Mouse (Mus musculus) hindbrain, embryonic 13.5 days (tissue): ENCODE data around the gene Atg7. TPM values are rescaled to one million over a fixed set of nuclear protein-coding genes. Genes with fewer than 3 reads are reported as not detected.

ENCODE experiments used
- ATAC-seq: fragments of 200-750 bp; cut with Nextera tagmentation; 2 replicates; pipeline ENCODE4 v1.8.0; 2017; ENCODE audit warnings: moderate TSS enrichment; ENCODE audit not compliant: low FRiP score
- H3K27ac ChIP-seq: fragments of 300-500 bp; sonication (generic); 2 replicates; pipeline ENCODE4 v1.5.1; 2015; ENCODE audit warnings: inconsistent platforms, mild to moderate bottlenecking, moderate library complexity
- H3K27me3 ChIP-seq: fragments of 300-500 bp; sonication (generic); 2 replicates; pipeline ENCODE4 v1.6.1; 2015; ENCODE audit warnings: mild to moderate bottlenecking, inconsistent platforms
- H3K36me3 ChIP-seq: fragments of 300-500 bp; sonication (generic); 2 replicates; pipeline ENCODE4 v1.6.1; 2015; ENCODE audit warnings: mild to moderate bottlenecking, inconsistent platforms
- H3K4me1 ChIP-seq: fragments of 300-500 bp; sonication (generic); replicated peaks from 2 replicates; pipeline ENCODE4 v1.6.1; 2015; ENCODE audit warnings: inconsistent platforms
- H3K4me2 ChIP-seq: fragments of 300-500 bp; sonication (generic); 2 replicates; pipeline ENCODE4 v1.6.1; 2015; ENCODE audit warnings: inconsistent platforms, mild to moderate bottlenecking, moderate library complexity
- H3K4me3 ChIP-seq: fragments of 300-500 bp; sonication (generic); 2 replicates; pipeline ENCODE4 v1.5.1; 2015; ENCODE audit warnings: mild to moderate bottlenecking, inconsistent platforms
- H3K9ac ChIP-seq: fragments of 300-500 bp; sonication (generic); 2 replicates; pipeline ENCODE4 v1.6.1; 2015; ENCODE audit warnings: mild to moderate bottlenecking, inconsistent platforms
- H3K9me3 ChIP-seq: fragments of 300-500 bp; sonication (generic); 2 replicates; pipeline ENCODE4 v1.6.1; 2016; ENCODE audit warnings: inconsistent platforms
- WGBS: fragments of 180-500 bp; shearing (Covaris S2); methylation state at CpG from one replicate; pipeline ENCODE4 v1.1.7; 2015; 5-methylcytosine and 5-hydroxymethylcytosine counted together
- polyA plus RNA-seq: library from polyadenylated mRNA; unstranded; fragments of >200 nt; fragmentation: Nextera tagmentation; extraction: Ambion mirVana; gene quantifications from 2 replicates; pipeline ENCODE4 v1.2.1, GENCODE M21; 2015

Atg7 gene
- polyA plus RNA-seq, 1 experiment from 2014 or later: 18.2 TPM

DNA sequence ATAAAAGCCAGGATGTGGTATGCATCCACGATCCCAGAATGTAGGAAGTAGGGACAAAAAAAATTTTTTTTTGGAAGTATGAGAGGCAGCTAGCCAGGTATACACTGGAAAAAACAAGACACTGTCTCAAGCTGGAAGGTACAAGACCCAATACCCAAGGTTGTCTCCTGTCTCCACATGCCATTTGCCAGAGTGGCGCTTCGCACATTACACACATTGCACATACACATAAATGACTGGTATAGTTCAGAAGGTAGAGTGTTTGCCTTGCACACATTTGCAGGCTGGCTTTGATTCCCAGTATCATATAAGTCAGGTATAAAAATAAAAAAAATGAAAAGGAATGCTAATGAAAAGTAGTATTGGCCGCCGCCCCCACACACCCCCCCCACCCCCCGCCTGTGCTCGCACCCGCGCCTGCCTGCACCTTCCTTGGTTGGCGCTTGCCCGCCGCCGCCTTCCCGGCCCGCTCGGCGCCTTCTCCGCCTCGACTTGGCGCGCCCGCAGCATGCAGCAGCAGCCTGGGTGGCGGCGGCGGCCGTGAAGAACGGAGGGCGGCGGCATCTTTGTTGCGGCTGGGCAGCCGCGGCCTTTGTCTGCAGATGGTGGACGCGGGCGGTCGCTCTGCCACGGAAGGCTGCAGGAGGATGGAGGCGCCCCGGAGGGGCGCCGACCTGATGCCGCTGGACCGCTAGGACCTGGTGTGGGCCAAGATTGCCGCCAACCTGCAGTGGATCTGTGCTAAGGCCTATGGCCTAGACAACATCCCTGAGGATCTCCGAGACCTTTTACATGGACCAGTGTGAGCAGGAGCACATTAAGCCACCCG lies 95.2 kb downstream of the Atg7 start:
- ATAC-seq: peak; percentile 69
- 13% methylated on average over 37 of the region's 46 CpGs for WGBS
- peak overlapping the region; percentile 55 for H3K4me2 ChIP-seq
- peaks cover 14% of the 10 kb centered on the region for H3K9me3 ChIP-seq
- H3K27ac ChIP-seq: peak overlapping the region; percentile 35; the same call in 1 of the 2 replicates
- peaks cover 33% of the 10 kb centered on the region for H3K36me3 ChIP-seq
- H3K27me3 ChIP-seq: peaks cover 4% of the 10 kb centered on the region; the same call in 1 of the 2 replicates
- H3K4me1 ChIP-seq: peaks cover 13% of the 10 kb centered on the region
- peak overlapping the region; percentile 30 for H3K4me3 ChIP-seq
- H3K9ac ChIP-seq: peak overlapping the region; percentile 72

DNA sequence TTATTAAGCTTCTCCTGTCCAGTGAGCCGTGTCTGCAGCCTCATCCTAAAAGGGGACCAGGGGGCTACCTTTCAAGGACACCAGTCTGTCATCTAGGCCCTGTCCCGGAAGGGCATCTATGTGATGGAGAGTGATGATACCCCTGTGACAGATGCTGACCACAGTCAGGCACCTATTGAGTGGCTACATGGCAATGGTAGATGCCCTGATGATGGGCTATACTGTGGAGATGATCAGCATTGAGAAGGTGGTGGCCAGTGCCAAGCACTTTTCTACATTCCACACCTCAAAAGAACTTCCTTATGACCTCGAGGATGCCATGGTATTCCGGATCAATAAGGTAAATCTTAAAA lies 95.8 kb downstream of the Atg7 start:
- peaks cover 14% of the 10 kb centered on the region for H3K9me3 ChIP-seq
- H3K36me3 ChIP-seq: peaks cover 34% of the 10 kb centered on the region
- no peak; the same call in none of the 2 replicates for ATAC-seq
- H3K27ac ChIP-seq: 0 out of 2 replicates have a peak overlapping the region, but pooled peaks have one; percentile 35
- H3K27me3 ChIP-seq: peaks cover 4% of the 10 kb centered on the region; the same call in 1 of the 2 replicates
- H3K4me2 ChIP-seq: peak overlapping the region; percentile 55
- 89% methylated on average over 4 of the region's 4 CpGs for WGBS
- H3K9ac ChIP-seq: peak overlapping the region; percentile 72
- H3K4me3 ChIP-seq: peak overlapping the region; percentile 30
- H3K4me1 ChIP-seq: peaks cover 13% of the 10 kb centered on the region

DNA sequence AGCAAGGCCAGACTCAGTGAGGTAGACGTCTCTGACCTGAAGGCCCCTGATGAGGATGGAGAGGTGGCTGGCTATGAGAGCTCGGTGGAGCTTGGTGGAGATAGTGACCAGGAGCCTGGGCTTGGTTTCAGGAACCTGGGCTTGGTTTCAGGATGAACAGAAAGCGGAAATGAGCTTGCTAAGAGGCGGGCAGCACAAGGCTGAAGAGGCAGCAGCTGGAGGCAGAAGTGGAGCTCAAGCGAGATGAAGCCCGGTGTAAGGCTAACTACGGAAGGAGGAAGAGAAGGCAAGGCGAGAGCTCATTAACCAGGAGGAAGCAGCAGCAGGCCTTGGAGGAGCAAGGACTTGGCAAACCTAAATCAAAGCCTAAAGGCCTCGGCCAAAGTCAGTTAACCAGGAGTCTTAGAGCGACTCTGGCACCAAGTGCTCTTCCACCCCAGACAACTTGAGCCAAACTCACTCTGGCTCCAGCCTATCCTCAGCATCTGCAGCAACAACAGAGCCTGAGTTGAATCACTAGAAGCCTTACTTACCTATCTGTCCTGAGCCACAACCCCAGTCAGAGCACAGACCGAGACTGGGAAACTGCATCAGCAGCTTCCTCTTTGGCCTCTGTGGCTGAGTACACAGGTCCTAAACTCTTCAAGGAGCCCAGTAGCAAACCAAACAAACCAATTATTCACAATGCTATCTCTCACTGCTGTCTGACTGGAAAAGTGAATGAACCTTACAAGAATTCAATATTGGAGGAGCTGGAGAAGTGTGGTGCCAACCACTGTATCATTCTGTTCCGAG lies 99.5 kb downstream of the Atg7 start:
- WGBS: 91% methylated on average over 12 of the region's 12 CpGs
- H3K9ac ChIP-seq: no peak overlapping the region
- H3K27ac ChIP-seq: no peak overlapping the region
- H3K9me3 ChIP-seq: peaks cover 14% of the 10 kb centered on the region
- H3K4me1 ChIP-seq: peaks cover 13% of the 10 kb centered on the region
- peaks cover 34% of the 10 kb centered on the region for H3K36me3 ChIP-seq
- no peak for ATAC-seq
- H3K4me3 ChIP-seq: no peak overlapping the region
- H3K4me2 ChIP-seq: no peak overlapping the region
- H3K27me3 ChIP-seq: no peaks in the 10 kb centered on the region

- H3K36me3 ChIP-seq: peaks cover 34% of the 10 kb centered on the region
- no peak overlapping the region for H3K9ac ChIP-seq
- 94% methylated on average over 8 of the region's 8 CpGs for WGBS
- no peak overlapping the region for H3K4me2 ChIP-seq
- no peak overlapping the region for H3K4me3 ChIP-seq
- H3K4me1 ChIP-seq: peaks cover 6% of the 10 kb centered on the region
- no peak for ATAC-seq
- no peaks in the 10 kb centered on the region for H3K27me3 ChIP-seq
- H3K27ac ChIP-seq: no peak overlapping the region
- peaks cover 14% of the 10 kb centered on the region for H3K9me3 ChIP-seq
These were observed 100.2 kb downstream of the Atg7 start for GRCm38 (mm10) chr6:114743126-114743525.

GRCm38 (mm10) chr6:114743845-114744244 lies 100.9 kb downstream of the Atg7 start:
- no peak for ATAC-seq
- no peak overlapping the region for H3K4me3 ChIP-seq
- peaks cover 14% of the 10 kb centered on the region for H3K9me3 ChIP-seq
- no peak overlapping the region for H3K9ac ChIP-seq
- 79% methylated on average over 2 of the region's 2 CpGs for WGBS
- peaks cover 34% of the 10 kb centered on the region for H3K36me3 ChIP-seq
- no peaks in the 10 kb centered on the region for H3K27me3 ChIP-seq
- H3K4me1 ChIP-seq: no peaks in the 10 kb centered on the region
- H3K27ac ChIP-seq: no peak overlapping the region
- no peak overlapping the region for H3K4me2 ChIP-seq

DNA sequence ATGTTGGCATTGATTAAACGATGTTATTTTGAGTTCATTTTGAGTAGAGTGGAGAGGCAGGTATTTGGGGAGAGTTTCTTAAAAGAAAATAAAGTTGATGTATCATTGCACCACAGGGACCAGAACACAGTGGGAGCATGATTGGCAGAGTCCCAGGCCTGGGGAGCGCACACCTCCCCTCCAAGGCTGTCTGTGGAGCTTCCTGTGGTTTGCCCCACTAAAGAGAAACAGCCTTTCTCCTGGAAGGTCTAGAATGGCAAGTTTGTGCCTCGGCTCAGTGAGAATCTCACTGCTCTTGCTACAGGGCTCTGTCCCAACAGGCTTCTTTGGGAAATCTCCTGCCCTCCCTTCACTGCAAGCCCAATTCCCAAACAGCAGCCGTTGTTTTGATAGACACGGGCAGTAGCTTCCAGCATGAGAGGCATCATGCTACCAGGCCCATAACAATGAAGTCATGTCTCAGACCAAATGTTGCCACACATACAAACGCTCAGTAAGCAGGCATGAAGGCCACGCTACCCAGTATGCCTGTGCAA lies 103.6 kb downstream of the Atg7 start:
- H3K9ac ChIP-seq: no peak overlapping the region
- H3K36me3 ChIP-seq: peaks cover 17% of the 10 kb centered on the region
- H3K4me2 ChIP-seq: no peak overlapping the region
- WGBS: 86% methylated on average over 7 of the region's 7 CpGs
- no peaks in the 10 kb centered on the region for H3K27me3 ChIP-seq
- H3K4me1 ChIP-seq: no peaks in the 10 kb centered on the region
- H3K27ac ChIP-seq: no peak overlapping the region
- H3K4me3 ChIP-seq: no peak overlapping the region
- no peaks in the 10 kb centered on the region for H3K9me3 ChIP-seq
- no peak for ATAC-seq

DNA sequence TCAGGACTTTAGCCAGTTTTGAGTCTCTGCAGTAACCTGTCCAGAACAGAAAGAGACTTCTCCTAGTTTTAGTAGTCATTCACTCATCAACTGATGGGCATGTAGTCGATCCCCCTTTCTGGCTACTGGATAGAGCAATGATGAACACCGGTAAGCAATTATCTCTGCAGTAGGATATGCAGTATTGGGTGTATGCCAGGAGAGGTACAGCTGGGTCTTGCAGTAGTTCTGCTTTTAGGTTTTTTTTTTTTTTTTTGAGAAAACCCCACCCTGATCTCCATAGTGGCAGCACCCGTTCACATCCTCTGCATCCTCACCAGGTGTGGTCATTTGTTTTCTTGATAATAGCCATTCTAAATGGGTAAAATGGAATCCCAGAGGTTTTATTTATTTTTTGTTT lies 105.5 kb downstream of the Atg7 start:
- Histone ChIP-seq H3K27me3 (no peaks in the 10 kb centered on the region), H3K4me1 (no peaks in the 10 kb centered on the region), H3K27ac (no peak overlapping the region), H3K36me3 (no peaks in the 10 kb centered on the region), H3K9ac (no peak overlapping the region), H3K4me2 (no peak overlapping the region), H3K9me3 (no peaks in the 10 kb centered on the region), H3K4me3 (no peak overlapping the region)
- ATAC-seq: no peak
- WGBS: 84% methylated on average over 3 of the region's 3 CpGs

DNA sequence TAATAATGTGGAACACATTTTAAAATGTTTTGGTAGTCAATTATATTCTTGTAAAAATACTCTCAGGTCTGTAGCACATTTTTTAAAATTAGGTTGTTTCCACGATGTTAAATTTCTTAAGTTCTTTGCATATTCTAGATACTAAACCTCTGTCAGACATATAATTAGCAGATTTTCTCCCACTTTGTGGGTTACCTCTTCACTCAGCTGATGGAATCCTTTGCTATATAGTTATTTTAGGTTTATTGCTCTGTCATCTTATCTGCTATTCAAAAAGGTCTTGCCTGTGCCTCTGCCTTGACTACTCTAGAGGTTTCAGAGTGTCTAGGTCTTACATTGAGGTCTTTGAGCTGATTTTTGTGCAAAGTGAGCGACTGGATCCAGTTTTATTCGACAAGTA lies 106.0 kb downstream of the Atg7 start:
- no peak overlapping the region for H3K9ac ChIP-seq
- H3K27me3 ChIP-seq: no peaks in the 10 kb centered on the region
- no peak for ATAC-seq
- WGBS: 97% methylated on average over 3 of the region's 3 CpGs
- no peaks in the 10 kb centered on the region for H3K4me1 ChIP-seq
- H3K36me3 ChIP-seq: no peaks in the 10 kb centered on the region
- H3K9me3 ChIP-seq: no peaks in the 10 kb centered on the region
- H3K4me3 ChIP-seq: no peak overlapping the region
- no peak overlapping the region for H3K27ac ChIP-seq
- no peak overlapping the region for H3K4me2 ChIP-seq

DNA sequence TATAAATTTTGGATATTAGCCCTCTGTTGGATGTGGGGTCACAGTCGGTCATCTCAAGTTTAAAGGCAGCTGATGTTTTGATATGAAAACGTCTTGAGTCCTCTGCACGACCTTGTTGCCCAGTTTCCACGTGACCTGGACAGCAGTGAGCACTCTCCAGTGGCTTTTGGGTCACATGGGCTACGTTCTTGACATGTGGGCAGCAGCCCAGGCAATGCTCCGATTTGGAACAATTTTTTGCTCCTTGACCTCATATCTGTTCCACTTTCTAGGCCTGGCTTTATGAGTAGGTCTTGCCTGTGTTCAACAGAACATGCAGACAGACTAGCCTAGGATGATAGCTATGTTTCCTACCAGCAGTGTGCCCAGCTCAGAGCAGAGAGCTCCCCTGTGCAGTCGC lies 115.9 kb downstream of the Atg7 start:
- ATAC-seq: no peak
- no peaks in the 10 kb centered on the region for H3K36me3 ChIP-seq
- H3K27ac ChIP-seq: no peak overlapping the region
- 79% methylated on average over 7 of the region's 7 CpGs for WGBS
- H3K4me3 ChIP-seq: no peak overlapping the region
- H3K4me2 ChIP-seq: no peak overlapping the region
- no peaks in the 10 kb centered on the region for H3K4me1 ChIP-seq
- no peak overlapping the region for H3K9ac ChIP-seq
- no peaks in the 10 kb centered on the region for H3K9me3 ChIP-seq
- no peaks in the 10 kb centered on the region for H3K27me3 ChIP-seq

DNA sequence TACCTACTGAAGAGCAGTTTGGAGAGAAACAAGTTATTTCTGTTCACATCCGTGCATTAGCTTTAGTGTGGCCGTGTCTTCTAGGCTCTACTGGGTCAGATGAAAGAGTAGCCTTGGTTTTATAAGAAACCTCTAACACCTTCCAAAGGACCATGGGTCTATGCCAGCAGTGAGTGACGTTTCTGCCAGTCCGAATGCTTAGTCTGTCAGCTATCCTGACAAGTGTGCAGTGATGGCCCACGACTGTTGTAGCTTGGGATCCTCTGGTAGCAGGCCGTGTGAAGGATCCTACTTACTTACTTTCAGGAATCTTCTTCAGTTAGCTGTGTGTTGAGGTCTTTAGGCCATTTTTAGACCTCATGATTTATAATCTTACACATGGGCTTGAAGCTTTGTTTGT lies 123.4 kb downstream of the Atg7 start:
- H3K27ac ChIP-seq: no peak overlapping the region
- H3K9ac ChIP-seq: no peak overlapping the region
- H3K4me1 ChIP-seq: no peaks in the 10 kb centered on the region
- no peaks in the 10 kb centered on the region for H3K36me3 ChIP-seq
- no peak for ATAC-seq
- H3K4me3 ChIP-seq: no peak overlapping the region
- no peak overlapping the region for H3K4me2 ChIP-seq
- H3K9me3 ChIP-seq: no peaks in the 10 kb centered on the region
- no peaks in the 10 kb centered on the region for H3K27me3 ChIP-seq
- 94% methylated on average over 6 of the region's 6 CpGs for WGBS

DNA sequence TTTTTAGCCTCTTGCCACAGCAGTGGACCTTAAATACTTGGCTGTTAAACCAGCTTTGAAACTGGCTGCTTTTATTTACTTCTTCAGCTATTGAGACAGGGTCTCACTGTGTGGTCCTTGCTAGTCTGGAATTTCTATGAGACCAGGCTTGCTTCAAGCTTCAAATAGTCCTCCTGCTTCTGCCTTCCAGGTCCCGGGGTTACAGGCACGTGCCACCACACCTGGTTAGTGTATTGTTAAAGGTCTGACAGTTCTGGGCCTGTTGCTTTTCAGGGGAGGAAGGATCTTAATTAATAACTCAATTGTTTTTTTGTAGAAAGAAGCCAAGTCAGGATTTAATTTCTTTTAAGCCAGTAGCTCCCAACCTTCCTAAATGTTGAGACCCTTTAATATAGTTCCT lies 124.8 kb downstream of the Atg7 start:
- H3K4me2 ChIP-seq: no peak overlapping the region
- no peaks in the 10 kb centered on the region for H3K27me3 ChIP-seq
- no peaks in the 10 kb centered on the region for H3K4me1 ChIP-seq
- H3K9ac ChIP-seq: no peak overlapping the region
- H3K4me3 ChIP-seq: no peak overlapping the region
- ATAC-seq: no peak
- H3K9me3 ChIP-seq: no peaks in the 10 kb centered on the region
- no peak overlapping the region for H3K27ac ChIP-seq
- 75% methylated on average over 2 of the region's 2 CpGs for WGBS
- H3K36me3 ChIP-seq: no peaks in the 10 kb centered on the region

DNA sequence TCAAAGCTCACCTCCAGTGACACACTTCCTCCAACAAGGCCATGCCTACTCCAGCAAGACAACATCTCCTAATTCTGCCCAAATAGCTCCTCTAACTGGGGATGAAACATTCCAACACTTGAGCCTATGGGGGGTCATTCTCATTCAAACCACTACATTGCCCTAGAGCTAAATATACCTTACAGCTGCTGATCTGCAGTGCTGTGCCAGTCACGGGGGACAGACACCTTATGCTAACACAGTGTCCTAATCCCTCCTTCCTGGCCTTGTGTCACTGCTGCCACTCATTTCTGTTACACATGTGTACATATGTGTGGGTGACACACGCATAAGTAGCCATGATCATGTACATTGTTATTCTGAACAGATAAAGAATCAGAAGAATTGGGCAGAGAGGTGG lies 127.4 kb downstream of the Atg7 start:
- Histone ChIP-seq H3K4me2 (no peak overlapping the region), H3K27me3 (no peaks in the 10 kb centered on the region), H3K27ac (no peak overlapping the region), H3K9me3 (no peaks in the 10 kb centered on the region), H3K36me3 (no peaks in the 10 kb centered on the region), H3K4me1 (no peaks in the 10 kb centered on the region), H3K4me3 (no peak overlapping the region), H3K9ac (no peak overlapping the region)
- whole genome bisulfite sequencing: 86% methylated on average over 2 of the region's 2 CpGs
- ATAC-seq: no peak
